Mouse (Mus musculus) cortical plate, adult 2 months (tissue): Measurements from ENCODE around the gene Gm37240.

Experiments used
- CTCF ChIP-seq: fragments of 200-500 bp; IDR thresholded peaks from 2 replicates; pipeline ENCODE4 v1.5.1; 2011; ENCODE audit warnings: mild to moderate bottlenecking, control low read depth, low read length; ENCODE audit not compliant: insufficient read depth; ENCODE audit errors: extremely low read depth
- POLR2A ChIP-seq: fragments of 200-500 bp; IDR thresholded peaks from 2 replicates; pipeline ENCODE4 v1.6.1; 2011; ENCODE audit warnings: mild to moderate bottlenecking, low read length, control low read depth; ENCODE audit not compliant: insufficient read depth; ENCODE audit errors: extremely low read depth

- TF ChIP-seq CTCF (no peak), POLR2A (no peak)
Observed at GRCm38 (mm10) chr3:84850418-84850817, 1036.9 kb downstream of the Gm37240 start.
